Comparison of ENCODE assay signal across 8 mouse cellular contexts in genomic region chr7:122131834-122132233, GRCm38 (mm10). TPM values are rescaled to one million over a fixed set of nuclear protein-coding genes. Genes with fewer than 3 reads are reported as not detected.
A peak's percentile ranks its signal among the peaks of the same experiment; 100 is the strongest.
DNase-seq lines count a peak whose midpoint lies in the region; ATAC-seq lines count a peak whose summit lies in the region.

No protein-coding gene starts in this region.

- no peaks in the 10 kb centered on the region for H3K27me3 ChIP-seq in heart, embryonic 15.5 days
- H3K27me3 ChIP-seq in embryonic facial prominence, embryonic 12.5 days, result no peaks in the 10 kb centered on the region
- H3K27me3 ChIP-seq in intestine, embryonic 15.5 days (replicated peaks), result no peaks in the 10 kb centered on the region
- H3K27me3 ChIP-seq in midbrain, embryonic 16.5 days (ENCODE audit: control insufficient read depth, insufficient read depth, low read depth, low read length), result no peaks in the 10 kb centered on the region

- ATAC-seq in heart, embryonic 15.5 days (replicated peaks; ENCODE audit: insufficient number of reproducible peaks, insufficient read depth, low FRiP score, low read depth), result no peak
- no peak for ATAC-seq in embryonic facial prominence, embryonic 12.5 days (ENCODE audit: insufficient number of reproducible peaks, insufficient read depth, low FRiP score, low TSS enrichment)
- no peak for ATAC-seq in intestine, embryonic 15.5 days
- ATAC-seq in midbrain, embryonic 16.5 days, result no peak
- no peak for ATAC-seq in CD4-positive, CD25-positive, alpha-beta regulatory T cell, adult 4 months

- H3K9ac ChIP-seq in heart, embryonic 15.5 days, result 0 out of 2 replicates have a peak overlapping the region, but pooled peaks have one; percentile 86
- H3K9ac ChIP-seq in embryonic facial prominence, embryonic 12.5 days, result peak overlapping the region; percentile 70
- H3K9ac ChIP-seq in intestine, embryonic 15.5 days, result peak overlapping the region; percentile 83; the same call in 1 of the 2 replicates
- H3K9ac ChIP-seq in midbrain, embryonic 16.5 days (ENCODE audit: low read depth, low read length), result no peak overlapping the region

- peak overlapping the region; percentile 90 for H3K4me3 ChIP-seq in heart, embryonic 15.5 days
- H3K4me3 ChIP-seq in embryonic facial prominence, embryonic 12.5 days, result peak overlapping the region; percentile 62
- peak overlapping the region; percentile 89 for H3K4me3 ChIP-seq in intestine, embryonic 15.5 days (replicated peaks)
- H3K4me3 ChIP-seq in midbrain, embryonic 16.5 days (ENCODE audit: low read depth, low read length), result peak overlapping the region; percentile 93

- H3K9me3 ChIP-seq in heart, embryonic 15.5 days (replicated peaks), result no peaks in the 10 kb centered on the region
- H3K9me3 ChIP-seq in embryonic facial prominence, embryonic 12.5 days, result no peaks in the 10 kb centered on the region
- no peaks in the 10 kb centered on the region for H3K9me3 ChIP-seq in intestine, embryonic 15.5 days
- H3K9me3 ChIP-seq in midbrain, embryonic 16.5 days (replicated peaks; ENCODE audit: control insufficient read depth, low read length, poor library complexity, severe bottlenecking), result no peaks in the 10 kb centered on the region

- no peak overlapping the region for H3K27ac ChIP-seq in heart, embryonic 15.5 days
- no peak overlapping the region for H3K27ac ChIP-seq in embryonic facial prominence, embryonic 12.5 days
- no peak overlapping the region for H3K27ac ChIP-seq in intestine, embryonic 15.5 days
- H3K27ac ChIP-seq in midbrain, embryonic 16.5 days (ENCODE audit: low read length), result no peak overlapping the region

- peaks cover 31% of the 10 kb centered on the region for H3K36me3 ChIP-seq in heart, embryonic 15.5 days
- H3K36me3 ChIP-seq in embryonic facial prominence, embryonic 12.5 days, result peaks cover 36% of the 10 kb centered on the region
- H3K36me3 ChIP-seq in intestine, embryonic 15.5 days, result 0 out of 2 replicates have a peak, but pooled peaks cover 4% of the 10 kb centered on the region
- H3K36me3 ChIP-seq in midbrain, embryonic 16.5 days (ENCODE audit: control insufficient read depth, insufficient read depth, low read length), result peaks cover 6% of the 10 kb centered on the region; the same call in 1 of the 2 replicates

- H3K4me2 ChIP-seq in heart, embryonic 15.5 days, result peak overlapping the region; percentile 84
- H3K4me2 ChIP-seq in embryonic facial prominence, embryonic 12.5 days (replicated peaks), result peak overlapping the region; percentile 73
- H3K4me2 ChIP-seq in intestine, embryonic 15.5 days (replicated peaks), result peak overlapping the region; percentile 76
- peak overlapping the region; percentile 88; the same call in 1 of the 2 replicates for H3K4me2 ChIP-seq in midbrain, embryonic 16.5 days (ENCODE audit: low read length)

- DNase-seq in heart, postnatal 36 days, result no peak
- DNase-seq in natural killer cell, adult 2 months (ENCODE audit: low spot score in 2 of 2), result no peak
- no peak for DNase-seq in adrenal gland, postnatal 4 days (ENCODE audit: low spot score in 2 of 2)

- intact Hi-C loops in heart, postnatal 36 days (cut with DNase I), result loop anchor here (2.0 kb wide), 2 partner anchors 29 to 65 kb away; partner anchors contain the start of genes Ears2 and Ubfd1

- H3K4me1 ChIP-seq in heart, embryonic 15.5 days (replicated peaks), result peaks cover 11% of the 10 kb centered on the region
- peaks cover 6% of the 10 kb centered on the region; the same call in 1 of the 2 replicates for H3K4me1 ChIP-seq in embryonic facial prominence, embryonic 12.5 days
- no peaks in the 10 kb centered on the region for H3K4me1 ChIP-seq in intestine, embryonic 15.5 days (replicated peaks)
- peaks cover 11% of the 10 kb centered on the region for H3K4me1 ChIP-seq in midbrain, embryonic 16.5 days (ENCODE audit: control insufficient read depth, insufficient read depth, low read length)

RNA-seq across cellular contexts. Expression of gene Palb2, which starts 1.0 kb away (rescaled TPM):
- 7.5 and 9.7 TPM in 2 replicates for polyA plus RNA-seq in heart, embryonic 15.5 days (2015; fragmentation: Nextera tagmentation; extraction: Ambion mirVana)
- total RNA-seq in heart, postnatal 36 days (2021), result 1 to 10 TPM in 1 of 2 experiments, under 1 TPM in 1; 0.94 to 1.5 TPM
- polyA plus RNA-seq in embryonic facial prominence, embryonic 12.5 days (2016; fragmentation: Nextera tagmentation; extraction: Ambion mirVana), result 18.5 and 19.1 TPM in 2 replicates
- polyA plus RNA-seq in intestine, embryonic 15.5 days (2015; fragmentation: Nextera tagmentation; extraction: Ambion mirVana), result 12.2 and 14.4 TPM in 2 replicates
- 4.0 and 5.5 TPM in 2 replicates for polyA plus RNA-seq in midbrain, embryonic 16.5 days (2015; fragmentation: Nextera tagmentation; extraction: Ambion mirVana)
- total RNA-seq in adrenal gland, postnatal 4 days (2021), result 1 to 10 TPM; 7.1 to 8.1 TPM
- 10 to 100 TPM in 1 of 2 experiments, 1 to 10 TPM in 1; 10.0 to 12.7 TPM for polyA plus RNA-seq in CD4-positive, CD25-positive, alpha-beta regulatory T cell, adult 4 months (2017; shearing (Covaris generic))

RNA-seq across cellular contexts. Expression of gene Dctn5, which starts 1.0 kb away (rescaled TPM):
- polyA plus RNA-seq in heart, embryonic 15.5 days (2015; fragmentation: Nextera tagmentation; extraction: Ambion mirVana), result 64.9 and 78.5 TPM in 2 replicates
- 10 to 100 TPM; 26.8 to 29.6 TPM for total RNA-seq in heart, postnatal 36 days (2021)
- 118 and 121 TPM in 2 replicates for polyA plus RNA-seq in embryonic facial prominence, embryonic 12.5 days (2016; fragmentation: Nextera tagmentation; extraction: Ambion mirVana)
- polyA plus RNA-seq in intestine, embryonic 15.5 days (2015; fragmentation: Nextera tagmentation; extraction: Ambion mirVana), result 112 and 121 TPM in 2 replicates
- polyA plus RNA-seq in midbrain, embryonic 16.5 days (2015; fragmentation: Nextera tagmentation; extraction: Ambion mirVana), result 163 and 169 TPM in 2 replicates
- total RNA-seq in adrenal gland, postnatal 4 days (2021), result 10 to 100 TPM; 70.7 to 72.0 TPM
- 100 to 1,000 TPM in 1 of 2 experiments, 10 to 100 TPM in 1; 97.3 to 118 TPM for polyA plus RNA-seq in CD4-positive, CD25-positive, alpha-beta regulatory T cell, adult 4 months (2017; shearing (Covaris generic))

RNA-seq across cellular contexts. Expression of gene Plk1, which starts 27.4 kb away (rescaled TPM):
- 74.9 and 93.3 TPM in 2 replicates for polyA plus RNA-seq in heart, embryonic 15.5 days (2015; fragmentation: Nextera tagmentation; extraction: Ambion mirVana)
- 1 to 10 TPM in 1 of 2 experiments, under 1 TPM in 1; 0.86 to 1.2 TPM for total RNA-seq in heart, postnatal 36 days (2021)
- 140 and 141 TPM in 2 replicates for polyA plus RNA-seq in embryonic facial prominence, embryonic 12.5 days (2016; fragmentation: Nextera tagmentation; extraction: Ambion mirVana)
- polyA plus RNA-seq in intestine, embryonic 15.5 days (2015; fragmentation: Nextera tagmentation; extraction: Ambion mirVana), result 113 and 122 TPM in 2 replicates
- polyA plus RNA-seq in midbrain, embryonic 16.5 days (2015; fragmentation: Nextera tagmentation; extraction: Ambion mirVana), result 11.9 and 15.1 TPM in 2 replicates
- 10 to 100 TPM; 25.3 to 27.3 TPM for total RNA-seq in adrenal gland, postnatal 4 days (2021)
- polyA plus RNA-seq in CD4-positive, CD25-positive, alpha-beta regulatory T cell, adult 4 months (2017; shearing (Covaris generic)), result 10 to 100 TPM in 1 of 2 experiments, 1 to 10 TPM in 1; 5.3 to 17.9 TPM

RNA-seq across cellular contexts. Expression of gene Ndufab1, which starts 30.1 kb away (rescaled TPM):
- polyA plus RNA-seq in heart, embryonic 15.5 days (2015; fragmentation: Nextera tagmentation; extraction: Ambion mirVana), result 1,227 and 1,553 TPM in 2 replicates
- 1,000 to 10,000 TPM; 1,629 to 1,738 TPM for total RNA-seq in heart, postnatal 36 days (2021)
- 633 and 655 TPM in 2 replicates for polyA plus RNA-seq in embryonic facial prominence, embryonic 12.5 days (2016; fragmentation: Nextera tagmentation; extraction: Ambion mirVana)
- 907 and 931 TPM in 2 replicates for polyA plus RNA-seq in intestine, embryonic 15.5 days (2015; fragmentation: Nextera tagmentation; extraction: Ambion mirVana)
- 582 and 601 TPM in 2 replicates for polyA plus RNA-seq in midbrain, embryonic 16.5 days (2015; fragmentation: Nextera tagmentation; extraction: Ambion mirVana)
- total RNA-seq in adrenal gland, postnatal 4 days (2021), result 100 to 1,000 TPM; 367 to 408 TPM
- 100 to 1,000 TPM; 117 to 166 TPM for polyA plus RNA-seq in CD4-positive, CD25-positive, alpha-beta regulatory T cell, adult 4 months (2017; shearing (Covaris generic))

RNA-seq across cellular contexts. Expression of gene Ern2, which starts 54.2 kb away (rescaled TPM):
- 0.06 and 0.24 TPM in 2 replicates for polyA plus RNA-seq in heart, embryonic 15.5 days (2015; fragmentation: Nextera tagmentation; extraction: Ambion mirVana)
- total RNA-seq in heart, postnatal 36 days (2021), result not detected
- polyA plus RNA-seq in embryonic facial prominence, embryonic 12.5 days (2016; fragmentation: Nextera tagmentation; extraction: Ambion mirVana), result not detected in 2 replicates
- polyA plus RNA-seq in intestine, embryonic 15.5 days (2015; fragmentation: Nextera tagmentation; extraction: Ambion mirVana), result 4.8 and 6.2 TPM in 2 replicates
- polyA plus RNA-seq in midbrain, embryonic 16.5 days (2015; fragmentation: Nextera tagmentation; extraction: Ambion mirVana), result 1.7 and 2.2 TPM in 2 replicates
- total RNA-seq in adrenal gland, postnatal 4 days (2021), result under 1 TPM in 1 of 2 experiments, not detected in 1; 0.22 TPM
- under 1 TPM in 1 of 2 experiments, not detected in 1; 0.11 TPM for polyA plus RNA-seq in CD4-positive, CD25-positive, alpha-beta regulatory T cell, adult 4 months (2017; shearing (Covaris generic))
